Mouse (Mus musculus) heart, postnatal 0 days (tissue): ENCODE data around the gene Grik4. TPM values are rescaled to one million over a fixed set of nuclear protein-coding genes. Genes with fewer than 3 reads are reported as not detected.

Experiments used
- ATAC-seq: fragments of 200-750 bp; cut with Nextera tagmentation; 2 replicates; pipeline ENCODE4 v1.8.0; 2017; ENCODE audit warnings: low read depth, moderate number of reproducible peaks, moderate library complexity; ENCODE audit not compliant: insufficient read depth
- DNase-seq: peaks from one replicate; pipeline ENCODE4 v3.0.0-alpha.2; 2016; ENCODE audit warnings: low spot score
- H3K27ac ChIP-seq: fragments of 300-500 bp; sonication (generic); 2 replicates; pipeline ENCODE4 v1.5.1; 2014; ENCODE audit warnings: low read depth, mild to moderate bottlenecking
- H3K27me3 ChIP-seq: fragments of 300-500 bp; sonication (generic); 2 replicates; pipeline ENCODE4 v1.6.1; 2014; ENCODE audit warnings: low read length, mixed read lengths; ENCODE audit not compliant: control insufficient read depth, insufficient read depth
- H3K36me3 ChIP-seq: fragments of 300-500 bp; sonication (generic); replicated peaks from 2 replicates; pipeline ENCODE4 v1.6.1; 2014; ENCODE audit warnings: low read length, mixed read lengths; ENCODE audit not compliant: control insufficient read depth, insufficient read depth
- H3K4me1 ChIP-seq: fragments of 300-500 bp; sonication (generic); 2 replicates; pipeline ENCODE4 v1.6.1; 2014; ENCODE audit warnings: antibody characterized with exemption; ENCODE audit not compliant: control insufficient read depth, insufficient read depth
- H3K4me2 ChIP-seq: fragments of 300-500 bp; sonication (generic); 2 replicates; pipeline ENCODE4 v1.6.1; 2014; ENCODE audit warnings: low read depth, mild to moderate bottlenecking, low read length, moderate library complexity
- H3K4me3 ChIP-seq: fragments of 300-500 bp; sonication (generic); 2 replicates; pipeline ENCODE4 v1.5.1; 2014; ENCODE audit warnings: low read depth, low read length
- H3K9ac ChIP-seq: fragments of 300-500 bp; sonication (generic); replicated peaks from 2 replicates; pipeline ENCODE4 v1.6.1; 2014; ENCODE audit warnings: low read depth, low read length, mixed read lengths
- H3K9me3 ChIP-seq: fragments of 300-500 bp; sonication (generic); replicated peaks from 2 replicates; pipeline ENCODE4 v1.6.1; 2016; ENCODE audit warnings: low read length; ENCODE audit not compliant: control insufficient read depth
- CTCF ChIP-seq: IDR thresholded peaks from 2 replicates; pipeline ENCODE4 v1.5.1; 2016; ENCODE audit warnings: antibody characterized with exemption, control low read depth, low read depth
- EP300 ChIP-seq: IDR thresholded peaks from 2 replicates; pipeline ENCODE4 v1.6.1; 2016; ENCODE audit warnings: antibody characterized with exemption, low read depth
- WGBS: fragments of 180-500 bp; shearing (Covaris S2); extraction: QIAGEN DNeasy Blood & Tissue Kit; methylation state at CpG from one replicate; pipeline ENCODE4 v1.1.7; 2014; 5-methylcytosine and 5-hydroxymethylcytosine counted together
- polyA plus RNA-seq: library from polyadenylated mRNA; unstranded; fragments of >200 nt; fragmentation: Nextera tagmentation; extraction: Ambion mirVana; gene quantifications from 2 replicates; pipeline ENCODE4 v1.2.1, GENCODE M21; 2015
- total RNA-seq: library from RNA; depleted of rRNA; stranded (reverse); fragments of >200 nt; gene quantifications from 2 replicates; pipeline ENCODE4 v1.2.3, GENCODE M21; 2014; ENCODE audit warnings: low replicate concordance

Grik4 gene
- total and polyA plus RNA-seq, 2 experiments from 2014 or later = 0.03 TPM; not detected in 1

- no peak overlapping the region for H3K4me2 ChIP-seq
- 35% methylated on average over 15 of the region's 15 CpGs for WGBS
- TF ChIP-seq CTCF (no peak), EP300 (no peak)
- no peak overlapping the region for H3K4me3 ChIP-seq
- no peaks in the 10 kb centered on the region for H3K4me1 ChIP-seq
- no peaks in the 10 kb centered on the region for H3K9me3 ChIP-seq
- DNase-seq (no peak), ATAC-seq (no peak)
- H3K27me3 ChIP-seq = peaks cover 16% of the 10 kb centered on the region; the same call in 1 of the 2 replicates
- no peaks in the 10 kb centered on the region for H3K36me3 ChIP-seq
- H3K27ac ChIP-seq = no peak overlapping the region
- no peak overlapping the region for H3K9ac ChIP-seq
These were observed 58.1 kb downstream of the Grik4 start for GRCm38 (mm10) chr9:42886112-42886766.

- Histone ChIP-seq H3K4me1 (no peaks in the 10 kb centered on the region), H3K4me2 (no peak overlapping the region), H3K4me3 (no peak overlapping the region), H3K27me3 (peaks cover 14% of the 10 kb centered on the region; the same call in 1 of the 2 replicates), H3K36me3 (no peaks in the 10 kb centered on the region), H3K27ac (no peak overlapping the region), H3K9ac (no peak overlapping the region), H3K9me3 (no peaks in the 10 kb centered on the region)
- WGBS = 62% methylated on average over 8 of the region's 8 CpGs
- ATAC-seq (no peak), DNase-seq (no peak)
- no peak for TF ChIP-seq EP300
These were observed 58.7 kb downstream of the Grik4 start for GRCm38 (mm10) chr9:42885566-42885965.

GRCm38 (mm10) chr9:42885123-42885522 is 59.2 kb downstream of the Grik4 start:
- Histone ChIP-seq H3K9ac (no peak overlapping the region), H3K36me3 (no peaks in the 10 kb centered on the region), H3K27ac (no peak overlapping the region), H3K27me3 (peaks cover 17% of the 10 kb centered on the region; the same call in 1 of the 2 replicates), H3K4me1 (no peaks in the 10 kb centered on the region), H3K4me2 (no peak overlapping the region), H3K4me3 (no peak overlapping the region), H3K9me3 (no peaks in the 10 kb centered on the region)
- ATAC-seq = no peak
- TF ChIP-seq CTCF = no peak
- no peak for TF ChIP-seq EP300
- 48% methylated on average over 11 of the region's 11 CpGs for WGBS
- no peak for DNase-seq

GRCm38 (mm10) chr9:42883006-42883759 is 61.1 kb downstream of the Grik4 start:
- peaks cover 36% of the 10 kb centered on the region for H3K27me3 ChIP-seq
- no peak overlapping the region for H3K9ac ChIP-seq
- H3K4me3 ChIP-seq = no peak overlapping the region
- H3K9me3 ChIP-seq = no peaks in the 10 kb centered on the region
- H3K4me1 ChIP-seq = no peaks in the 10 kb centered on the region
- H3K27ac ChIP-seq = no peak overlapping the region
- ATAC-seq (no peak), DNase-seq (no peak)
- WGBS = 72% methylated on average over 10 of the region's 10 CpGs
- no peak for TF ChIP-seq CTCF
- H3K4me2 ChIP-seq = no peak overlapping the region
- H3K36me3 ChIP-seq = no peaks in the 10 kb centered on the region

GRCm38 (mm10) chr9:42882313-42882712 is 62.0 kb downstream of the Grik4 start:
- TF ChIP-seq EP300 (no peak), CTCF (no peak)
- 21% methylated on average over 11 of the region's 11 CpGs for WGBS
- Histone ChIP-seq H3K4me1 (no peaks in the 10 kb centered on the region), H3K9ac (no peak overlapping the region), H3K9me3 (no peaks in the 10 kb centered on the region), H3K36me3 (no peaks in the 10 kb centered on the region), H3K4me2 (no peak overlapping the region), H3K27ac (no peak overlapping the region), H3K4me3 (no peak overlapping the region), H3K27me3 (peaks cover 40% of the 10 kb centered on the region)
- ATAC-seq = no peak
- no peak for DNase-seq

GRCm38 (mm10) chr9:42881040-42881439 is 63.3 kb downstream of the Grik4 start:
- no peaks in the 10 kb centered on the region for H3K36me3 ChIP-seq
- TF ChIP-seq EP300 (no peak), CTCF (no peak)
- H3K9ac ChIP-seq = no peak overlapping the region
- H3K9me3 ChIP-seq = no peaks in the 10 kb centered on the region
- DNase-seq (no peak), ATAC-seq (no peak)
- no peaks in the 10 kb centered on the region for H3K4me1 ChIP-seq
- H3K27me3 ChIP-seq = peaks cover 38% of the 10 kb centered on the region
- H3K4me2 ChIP-seq = no peak overlapping the region
- WGBS = 62% methylated on average over 8 of the region's 8 CpGs
- H3K27ac ChIP-seq = no peak overlapping the region
- H3K4me3 ChIP-seq = no peak overlapping the region
